ENCODE assay signal across 28 mouse cellular contexts in the genomic region with DNA sequence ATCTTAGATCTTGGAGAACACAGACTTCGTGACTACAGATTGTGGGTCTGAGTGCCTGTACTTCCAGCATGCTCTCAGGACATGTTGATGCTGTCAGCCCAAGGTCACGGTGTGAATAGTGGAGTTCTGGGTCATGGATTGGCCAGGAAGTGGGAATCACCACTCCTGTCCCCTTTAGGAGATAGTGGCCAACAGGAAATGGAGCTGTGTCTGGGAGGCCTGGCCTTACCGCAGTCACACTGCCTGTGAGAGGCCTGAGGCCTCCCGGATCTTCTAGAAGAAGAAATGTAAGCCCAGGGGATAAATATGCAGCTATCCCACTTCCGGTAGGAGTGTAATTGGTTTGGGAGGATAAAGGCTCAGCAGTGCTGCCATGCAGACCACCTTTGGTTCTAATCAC. TPM values are rescaled to one million over a fixed set of nuclear protein-coding genes. Genes with fewer than 3 reads are reported as not detected.
DNase-seq lines count a peak whose midpoint lies in the region; ATAC-seq lines count a peak whose summit lies in the region.
"Had no signal": no experiment of that assay in that cellular context is flagged by ENCODE, and none has a peak within 500 bp of the region (broad histone marks: within the 10 kb centered on the region; RNA-seq: fewer than 3 reads in every experiment).

No protein-coding gene starts in this region.

- no peaks in the 10 kb centered on the region for H3K9me3 ChIP-seq in heart, embryonic 10.5 days
- H3K9me3 ChIP-seq in megakaryocyte, embryonic 14.5 days, result peaks cover 11% of the 10 kb centered on the region
- H3K9me3 ChIP-seq: embryonic facial prominence, embryonic 15.5 days; forebrain, embryonic 10.5 days; forebrain, embryonic 12.5 days; G1E had no signal

- DNase-seq in heart, adult 11 months, result peak; percentile 86
- no peak for DNase-seq in heart, embryonic 10.5 days (ENCODE audit: low spot score)
- DNase-seq in kidney, adult 9 months, result no peak
- DNase-seq: adrenal gland, adult 8-10 months; adrenal gland, postnatal 14 days; adrenal gland, postnatal 36 days; B cell, adult 2 months; cerebellum, adult 11 months; cerebellum, adult 18-20 months; cerebellum, adult 8-10 months; cerebellum, adult 9-11 months; cerebellum, postnatal 14 days; cerebellum, postnatal 36 days; embryo, embryonic 11 days had no signal

- ATAC-seq in megakaryocyte, adult 5-6 weeks (ENCODE audit: poor library complexity, severe bottlenecking), result no peak
- ATAC-seq: activated CD4-positive, CD25-positive, alpha-beta regulatory T cell, adult 4 months; CD4-positive, CD25-positive, alpha-beta regulatory T cell, adult 4 months; forebrain, embryonic 14.5 days; forebrain, embryonic 16.5 days; Patski had no signal

- no peak overlapping the region for H3K4me3 ChIP-seq in heart, embryonic 10.5 days
- H3K4me3 ChIP-seq in megakaryocyte, embryonic 14.5 days (replicated peaks), result peak overlapping the region; percentile 6
- H3K4me3 ChIP-seq: embryonic facial prominence, embryonic 13.5 days; embryonic facial prominence, embryonic 15.5 days; erythroblast, embryonic 14.5 days; forebrain, embryonic 10.5 days; forebrain, embryonic 12.5 days had no signal

- 62% methylated on average over 5 of the region's 5 CpGs for WGBS in heart, embryonic 10.5 days

- no peaks in the 10 kb centered on the region for H3K4me1 ChIP-seq in heart, embryonic 10.5 days
- peaks cover 42% of the 10 kb centered on the region for H3K4me1 ChIP-seq in megakaryocyte, embryonic 14.5 days
- H3K4me1 ChIP-seq: embryonic facial prominence, embryonic 13.5 days; embryonic facial prominence, embryonic 15.5 days; forebrain, embryonic 10.5 days; forebrain, embryonic 12.5 days had no signal

- H3K27ac ChIP-seq in heart, embryonic 10.5 days, result no peak overlapping the region
- H3K27ac ChIP-seq: embryonic facial prominence, embryonic 13.5 days; embryonic facial prominence, embryonic 15.5 days; forebrain, embryonic 10.5 days; forebrain, embryonic 12.5 days had no signal

- H3K36me3 ChIP-seq in heart, embryonic 10.5 days, result no peaks in the 10 kb centered on the region
- peaks cover 21% of the 10 kb centered on the region for H3K36me3 ChIP-seq in megakaryocyte, embryonic 14.5 days (replicated peaks; ENCODE audit: low read length)
- H3K36me3 ChIP-seq: embryonic facial prominence, embryonic 13.5 days; embryonic facial prominence, embryonic 15.5 days; forebrain, embryonic 10.5 days; forebrain, embryonic 12.5 days; G1E had no signal

- H3K27me3 ChIP-seq in heart, embryonic 10.5 days (ENCODE audit: insufficient read depth, poor library complexity, severe bottlenecking), result no peaks in the 10 kb centered on the region
- H3K27me3 ChIP-seq in megakaryocyte, embryonic 14.5 days (replicated peaks), result peaks cover 5% of the 10 kb centered on the region
- H3K27me3 ChIP-seq: CH12.LX; embryonic facial prominence, embryonic 13.5 days; embryonic facial prominence, embryonic 15.5 days; forebrain, embryonic 12.5 days; Patski had no signal

RNA-seq across cellular contexts. Expression of a gene that starts 12.8 kb away (rescaled TPM):
- 3.6 and 8.5 TPM in 2 replicates for polyA plus RNA-seq in heart, embryonic 10.5 days (2016; fragmentation: Nextera tagmentation; extraction: Ambion mirVana)
- 0.47 and 1.2 TPM in 2 replicates for polyA plus RNA-seq in megakaryocyte, embryonic 14.5 days (2012; ENCODE audit: insufficient read depth, low replicate concordance)
- 1.6 and 3.2 TPM in 2 replicates for total RNA-seq in megakaryocyte, adult 5-6 weeks (2015)
- total RNA-seq in megakaryocyte, adult 5-6 weeks (2017), result 2.0 and 3.4 TPM in 2 replicates
- polyA plus RNA-seq: erythroblast, embryonic 14.5 days; G1E had no signal
